Mouse (Mus musculus) cerebellum, adult 11-12 months (tissue): ENCODE data around the gene Prss41.
A peak's percentile ranks its signal among the peaks of the same experiment; 100 is the strongest.
"Not testable (repeated sequence)": the region's sequence is repeated elsewhere in the genome, so short reads cannot be mapped to it uniquely, and the experiment has no call there.

Experiments
- DNase-seq: peaks from one replicate; pipeline ENCODE4 v3.0.0; 2022

The Prss41 gene

GRCm38 (mm10) chr17:23843812-23844273 lies at the start of gene Prss41, which contains the start of gene Prss32:
Prss41 (minus strand) TSS chr17:23844172.
Prss32 (plus strand) TSS chr17:23843855.
- DNase-seq, result peak; percentile 60

GRCm38 (mm10) chr17:23880576-23880975 lies 36.6 kb upstream of the Prss41 start, which contains the start of the genes Dcpp1 and Dcpp2:
Dcpp1 (plus strand) TSS chr17:23880876.
Dcpp2 (plus strand) TSS chr17:23880880.
- DNase-seq, result not testable (repeated sequence)

DNA sequence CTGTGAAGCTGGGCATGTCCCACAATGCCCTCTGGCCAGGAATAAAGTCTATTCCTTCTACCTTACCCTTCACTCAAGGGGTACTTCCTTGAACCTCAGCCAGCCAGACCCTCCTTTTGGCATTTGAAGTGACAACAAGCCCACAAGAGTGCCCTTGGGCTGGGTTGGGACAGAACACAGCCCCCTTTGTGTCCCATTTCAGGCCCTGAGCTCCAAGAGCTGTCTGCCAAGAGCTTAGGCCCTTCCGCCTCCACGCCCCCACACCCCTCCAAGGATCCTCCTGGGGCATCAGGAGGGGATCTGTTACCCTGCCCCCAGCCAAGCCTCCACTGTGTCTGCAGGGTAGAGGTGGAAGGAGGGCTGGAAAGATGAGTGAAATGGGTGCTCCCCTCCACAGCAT lies 33.2 kb upstream of the Prss41 start:
- no peak for DNase-seq

GRCm38 (mm10) chr17:23876741-23877140 lies 32.8 kb upstream of the Prss41 start:
- no peak for DNase-seq

GRCm38 (mm10) chr17:23873884-23874856 lies 30.2 kb upstream of the Prss41 start:
- DNase-seq, result peak; percentile 28

- DNase-seq, result no peak
Measured at GRCm38 (mm10) chr17:23868513-23868912, 24.5 kb upstream of the Prss41 start.

- DNase-seq, result no peak
Measured at GRCm38 (mm10) chr17:23867756-23868155, 23.8 kb upstream of the Prss41 start, which contains the start of gene Prss21. Prss21 (plus strand) TSS chr17:23868056.

- DNase-seq, result no peak
Measured at GRCm38 (mm10) chr17:23862926-23863325, 19.0 kb upstream of the Prss41 start.

DNA sequence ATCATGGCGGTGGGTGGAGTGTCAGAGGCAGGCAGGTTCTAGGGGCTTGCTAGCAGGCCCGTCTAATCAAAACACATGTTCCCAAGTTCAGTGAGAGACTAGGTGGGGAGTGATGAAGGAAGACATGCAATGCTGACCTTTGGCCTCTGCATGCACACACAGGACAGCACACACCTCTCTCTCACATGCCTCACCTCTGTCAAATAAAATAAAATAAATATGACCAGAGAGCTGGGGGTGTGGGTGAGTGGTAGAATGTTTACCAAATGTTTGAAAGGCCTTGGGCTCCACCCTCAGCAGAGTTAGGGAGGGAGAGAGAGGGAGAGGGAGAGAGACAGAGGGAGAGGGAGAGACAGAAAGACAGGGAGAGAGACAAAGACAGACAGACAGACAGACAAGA lies 13.9 kb upstream of the Prss41 start:
- DNase-seq, result no peak

DNA sequence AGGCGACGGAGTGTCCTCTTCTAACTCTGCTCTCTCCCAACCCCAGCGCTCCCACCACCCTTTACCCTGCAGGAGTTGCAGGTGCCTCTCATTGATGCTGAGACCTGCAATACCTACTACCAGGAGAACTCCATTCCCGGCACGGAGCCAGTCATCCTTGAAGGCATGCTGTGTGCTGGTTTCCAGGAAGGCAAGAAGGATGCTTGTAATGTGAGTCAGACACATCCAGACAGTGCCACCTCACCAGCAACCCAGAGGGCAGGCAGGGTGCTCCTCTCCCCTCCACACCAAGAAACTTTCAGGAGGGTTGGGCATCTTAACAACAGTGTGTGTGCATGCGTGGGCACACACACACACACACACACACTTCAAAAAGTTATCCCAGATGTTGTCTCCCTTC lies 13.2 kb upstream of the Prss41 start:
- no peak for DNase-seq

- no peak for DNase-seq
Measured at GRCm38 (mm10) chr17:23854229-23854765, 10.3 kb upstream of the Prss41 start.

GRCm38 (mm10) chr17:23853292-23853691 lies 9.3 kb upstream of the Prss41 start:
- no peak for DNase-seq

DNA sequence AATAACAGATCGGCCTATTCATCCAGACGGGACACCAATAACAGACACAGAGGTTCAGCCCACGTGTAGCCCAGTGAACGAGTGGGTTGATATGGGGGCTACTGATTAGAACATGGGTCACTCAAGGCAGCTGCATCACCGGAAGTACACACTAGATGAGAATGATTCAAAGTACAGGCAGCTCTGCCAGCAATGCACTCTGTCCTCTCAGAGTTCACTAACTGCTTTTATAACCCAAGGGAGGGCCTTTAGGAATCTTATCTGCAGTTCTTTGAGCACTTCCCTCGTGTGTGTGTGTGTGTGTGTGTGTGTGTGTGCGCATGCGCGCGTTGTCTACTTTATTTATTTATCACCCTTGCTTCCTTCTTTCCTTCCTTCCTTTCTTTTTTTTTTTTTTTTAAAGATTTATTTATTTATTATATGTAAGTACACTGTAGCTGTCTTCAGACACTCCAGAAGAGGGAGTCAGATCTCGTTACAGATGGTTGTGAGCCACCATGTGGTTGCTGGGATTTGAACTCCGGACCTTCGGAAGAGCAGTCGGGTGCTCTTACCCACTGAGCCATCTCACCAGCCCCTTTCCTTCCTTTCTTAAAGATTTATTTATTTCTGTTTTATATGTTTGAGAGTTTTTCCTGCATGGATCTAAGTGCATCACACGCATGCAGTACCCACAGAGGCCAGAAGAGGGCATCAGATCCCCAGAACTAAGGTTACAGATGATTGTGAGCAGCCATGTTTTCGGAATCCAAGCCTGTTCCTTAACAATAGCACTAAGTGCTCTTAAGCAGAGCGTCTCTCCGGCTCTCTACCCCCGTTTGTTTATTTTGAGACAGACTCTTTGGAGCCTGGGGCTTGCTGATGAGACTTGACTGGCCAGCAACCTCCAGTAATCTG lies 7.1 kb upstream of the Prss41 start:
- DNase-seq, result peak; percentile 32

- DNase-seq, result no peak
Measured at GRCm38 (mm10) chr17:23850028-23850427, 6.1 kb upstream of the Prss41 start.

GRCm38 (mm10) chr17:23843141-23843811 lies 696 bp downstream of the Prss41 start:
- DNase-seq, result no peak

- peak; percentile 27 for DNase-seq
Measured at GRCm38 (mm10) chr17:23841145-23841544, 2.8 kb downstream of the Prss41 start.

GRCm38 (mm10) chr17:23836006-23836575 lies 7.9 kb downstream of the Prss41 start, which contains the start of gene Prss33:
Prss33 (minus strand) TSS chr17:23836056.
- DNase-seq, result no peak

DNA sequence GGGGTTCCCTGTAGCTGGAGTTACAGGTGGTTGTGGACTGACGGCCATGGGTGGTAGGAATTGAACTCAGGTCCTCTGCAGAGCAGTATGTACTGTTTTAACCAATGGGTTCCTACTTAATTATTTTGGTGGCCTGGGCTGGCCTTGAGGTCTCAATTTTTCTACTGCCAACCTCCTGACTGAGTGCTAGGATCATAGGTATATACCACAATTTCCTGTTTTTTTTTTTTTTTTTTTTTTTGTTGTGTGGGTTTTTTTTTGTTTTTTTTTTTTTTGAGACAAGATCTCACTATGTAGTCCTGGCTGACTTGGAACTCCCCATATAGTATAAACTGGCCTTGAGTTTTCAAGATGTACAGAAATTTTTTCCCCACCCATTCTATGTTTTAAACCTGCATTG lies 12.8 kb downstream of the Prss41 start:
- DNase-seq, result no peak

DNA sequence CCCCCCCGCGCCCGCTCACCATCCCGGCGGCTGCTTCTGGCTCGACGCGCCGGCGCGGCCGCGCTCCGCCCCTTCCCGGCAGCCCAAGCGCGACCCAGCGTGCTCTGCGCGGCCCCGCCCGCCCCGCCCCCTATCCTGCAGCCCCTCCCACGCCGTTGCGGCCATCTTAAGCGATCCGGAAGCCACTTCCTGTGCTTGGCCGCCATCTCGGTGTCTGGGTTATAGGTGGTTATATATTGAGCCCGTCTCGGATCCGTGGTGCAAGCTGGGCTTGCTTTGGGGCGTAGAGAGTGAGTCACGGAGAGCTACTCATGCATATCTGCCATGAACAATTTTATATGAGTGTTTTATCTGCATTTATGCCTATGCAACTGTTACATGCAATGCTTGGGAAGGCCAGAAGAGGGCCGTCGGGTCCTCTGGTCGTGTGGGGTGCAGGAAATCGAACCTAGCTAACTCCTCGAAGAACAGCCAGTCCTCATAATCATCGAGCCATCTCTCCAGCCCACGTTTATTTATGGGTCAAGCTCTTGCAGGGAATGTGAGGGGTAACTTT lies 14.8 kb downstream of the Prss41 start, which contains the start of gene Elob:
Gene Elob, minus strand, starts transcription at position 73 of the 556 bp plus-strand sequence.
- DNase-seq, result peak; percentile 85

- DNase-seq, result peak; percentile 74
Measured at GRCm38 (mm10) chr17:23828271-23829001, 15.5 kb downstream of the Prss41 start.
